Mouse (Mus musculus) liver, adult 2 months (tissue): ENCODE results near the gene Pla2g12a.

Experiments used
- CTCF ChIP-seq: fragments of 200-500 bp; IDR thresholded peaks from 2 replicates; pipeline ENCODE4 v1.5.1; 2011; ENCODE audit warnings: low read depth, low read length, control low read depth
- POLR2A ChIP-seq: fragments of 200-500 bp; IDR thresholded peaks from 2 replicates; pipeline ENCODE4 v1.6.1; 2011; ENCODE audit warnings: low read length, control low read depth; ENCODE audit not compliant: insufficient read depth; ENCODE audit errors: extremely low read depth

GRCm38 (mm10) chr3:129880925-129881593 is 2.7 kb downstream of the Pla2g12a start:
- no peak for TF ChIP-seq CTCF
- TF ChIP-seq POLR2A = no peak
